Mouse (Mus musculus): ENCODE measurements around the gene Tbca. TPM values are rescaled to one million over a fixed set of nuclear protein-coding genes. Genes with fewer than 3 reads are reported as not detected.

Gene Tbca
- polyA plus RNA-seq, 1 experiment from 2014 or later: 82.7 TPM

GRCm38 (mm10) chr13:94872439-94872838, 83.7 kb downstream of the Tbca start:
- Histone ChIP-seq H3K4me2 (ENCODE audit: low read depth, low read length) (no peak overlapping the region), H3K27me3 (ENCODE audit: control insufficient read depth, insufficient read depth, low read depth, low read length) (peaks cover 95% of the 10 kb centered on the region), H3K9me3 (replicated peaks; ENCODE audit: control insufficient read depth, low read length) (no peaks in the 10 kb centered on the region), H3K36me3 (ENCODE audit: control insufficient read depth, insufficient read depth) (no peaks in the 10 kb centered on the region), H3K4me1 (ENCODE audit: control insufficient read depth, low read depth, low read length) (peaks cover 2% of the 10 kb centered on the region; the same call in 1 of the 2 replicates), H3K4me3 (ENCODE audit: low read depth, low read length) (no peak overlapping the region), H3K9ac (ENCODE audit: low read depth, low read length) (no peak overlapping the region), H3K27ac (ENCODE audit: low read length) (no peak overlapping the region)
- ATAC-seq (ENCODE audit: low read depth): no peak
- WGBS (ENCODE audit: insufficient replicate concordance): under 1% methylated on average over 19 of the region's 19 CpGs

DNA sequence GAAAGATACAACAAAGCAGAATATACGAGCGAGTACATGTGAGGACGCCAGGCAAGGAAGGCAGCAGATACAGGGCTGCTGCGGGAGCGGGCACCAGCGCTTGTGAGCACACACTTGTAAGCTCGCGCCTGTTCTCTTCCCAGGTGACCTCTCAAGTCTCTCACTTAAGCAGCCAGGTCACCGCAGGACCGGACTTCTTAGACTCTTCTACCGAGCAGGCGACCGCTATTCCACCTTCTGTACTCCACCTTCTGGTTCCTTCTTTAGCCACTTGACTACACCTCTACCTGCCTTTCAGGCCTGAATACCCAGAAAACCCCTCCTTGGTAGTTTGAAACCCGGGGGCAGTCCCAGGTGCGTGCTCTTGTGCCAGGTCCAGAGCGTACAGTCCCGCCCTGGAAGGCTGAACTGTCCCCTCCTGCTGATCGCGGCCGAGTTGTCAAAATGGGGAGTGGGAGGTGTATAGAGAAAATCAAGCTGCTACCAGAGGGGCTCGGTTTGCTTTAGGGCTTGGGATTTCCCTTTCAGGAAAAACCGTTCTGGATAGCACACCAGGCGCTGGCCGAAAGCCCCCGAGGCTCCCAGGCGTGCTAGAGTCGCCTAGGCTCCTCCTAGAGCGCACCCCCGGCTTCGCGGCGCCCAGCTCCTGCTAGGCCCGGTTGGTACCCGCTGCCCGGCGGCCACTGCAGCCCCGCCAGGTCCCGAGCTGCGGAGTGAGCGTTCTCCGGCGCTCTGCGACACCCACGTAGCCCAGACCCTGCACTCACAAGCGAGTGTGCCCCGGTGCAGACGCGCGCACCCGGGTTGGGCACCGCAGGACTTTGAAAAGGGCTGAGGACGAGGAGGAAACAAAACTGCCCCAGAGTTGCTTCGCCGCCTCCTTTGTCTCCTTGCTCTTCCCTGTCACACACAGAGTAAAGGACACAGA, 84.7 kb downstream of the Tbca start:
- Histone ChIP-seq H3K27me3 (ENCODE audit: control insufficient read depth, insufficient read depth, low read depth, low read length) (peaks cover 95% of the 10 kb centered on the region), H3K4me1 (ENCODE audit: control insufficient read depth, low read depth, low read length) (peaks cover 2% of the 10 kb centered on the region; the same call in 1 of the 2 replicates), H3K9me3 (replicated peaks; ENCODE audit: control insufficient read depth, low read length) (no peaks in the 10 kb centered on the region), H3K9ac (ENCODE audit: low read depth, low read length) (no peak overlapping the region), H3K27ac (ENCODE audit: low read length) (no peak overlapping the region), H3K4me2 (ENCODE audit: low read depth, low read length) (no peak overlapping the region), H3K4me3 (ENCODE audit: low read depth, low read length) (no peak overlapping the region), H3K36me3 (ENCODE audit: control insufficient read depth, insufficient read depth) (no peaks in the 10 kb centered on the region)
- 1% methylated on average over 54 of the region's 54 CpGs for WGBS (ENCODE audit: insufficient replicate concordance)
- ATAC-seq (ENCODE audit: low read depth): no peak

DNA sequence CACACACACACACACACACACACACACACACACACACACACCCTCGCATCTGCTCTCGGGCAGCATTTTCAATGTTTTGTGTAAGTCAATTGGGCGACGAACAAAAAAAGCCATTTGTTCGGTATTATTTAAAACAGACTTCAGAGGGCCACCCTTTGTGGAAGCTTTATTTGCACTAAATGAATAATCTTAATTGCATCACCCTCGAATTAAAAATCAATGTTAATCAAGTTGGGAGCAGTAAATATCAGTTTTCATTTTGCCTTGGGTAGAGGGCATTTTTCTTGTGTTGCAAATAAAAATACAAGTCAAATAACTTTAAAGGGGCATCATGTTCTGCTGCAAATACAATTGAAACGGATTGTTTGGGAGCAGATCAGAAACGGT, 85.3 kb downstream of the Tbca start:
- no peak overlapping the region for H3K9ac ChIP-seq (ENCODE audit: low read depth, low read length)
- WGBS (ENCODE audit: insufficient replicate concordance): 1% methylated on average over 8 of the region's 8 CpGs
- no peak for ATAC-seq (ENCODE audit: low read depth)
- H3K4me2 ChIP-seq (ENCODE audit: low read depth, low read length): no peak overlapping the region
- no peaks in the 10 kb centered on the region for H3K9me3 ChIP-seq (replicated peaks; ENCODE audit: control insufficient read depth, low read length)
- H3K4me3 ChIP-seq (ENCODE audit: low read depth, low read length): no peak overlapping the region
- peaks cover 88% of the 10 kb centered on the region for H3K27me3 ChIP-seq (ENCODE audit: control insufficient read depth, insufficient read depth, low read depth, low read length)
- no peaks in the 10 kb centered on the region for H3K36me3 ChIP-seq (ENCODE audit: control insufficient read depth, insufficient read depth)
- H3K27ac ChIP-seq (ENCODE audit: low read length): no peak overlapping the region
- H3K4me1 ChIP-seq (ENCODE audit: control insufficient read depth, low read depth, low read length): no peaks in the 10 kb centered on the region; the same call in 1 of the 2 replicates

- Histone ChIP-seq H3K4me3 (ENCODE audit: low read depth, low read length) (no peak overlapping the region), H3K36me3 (ENCODE audit: control insufficient read depth, insufficient read depth) (no peaks in the 10 kb centered on the region), H3K4me2 (ENCODE audit: low read depth, low read length) (no peak overlapping the region), H3K4me1 (ENCODE audit: control insufficient read depth, low read depth, low read length) (no peaks in the 10 kb centered on the region), H3K9me3 (replicated peaks; ENCODE audit: control insufficient read depth, low read length) (no peaks in the 10 kb centered on the region), H3K27ac (ENCODE audit: low read length) (no peak overlapping the region), H3K27me3 (ENCODE audit: control insufficient read depth, insufficient read depth, low read depth, low read length) (peaks cover 81% of the 10 kb centered on the region), H3K9ac (ENCODE audit: low read depth, low read length) (no peak overlapping the region)
- no peak for ATAC-seq (ENCODE audit: low read depth)
- 2% methylated on average over 23 of the region's 23 CpGs for WGBS (ENCODE audit: insufficient replicate concordance)
Measured at GRCm38 (mm10) chr13:94874656-94875395, 86.1 kb downstream of the Tbca start.

DNA sequence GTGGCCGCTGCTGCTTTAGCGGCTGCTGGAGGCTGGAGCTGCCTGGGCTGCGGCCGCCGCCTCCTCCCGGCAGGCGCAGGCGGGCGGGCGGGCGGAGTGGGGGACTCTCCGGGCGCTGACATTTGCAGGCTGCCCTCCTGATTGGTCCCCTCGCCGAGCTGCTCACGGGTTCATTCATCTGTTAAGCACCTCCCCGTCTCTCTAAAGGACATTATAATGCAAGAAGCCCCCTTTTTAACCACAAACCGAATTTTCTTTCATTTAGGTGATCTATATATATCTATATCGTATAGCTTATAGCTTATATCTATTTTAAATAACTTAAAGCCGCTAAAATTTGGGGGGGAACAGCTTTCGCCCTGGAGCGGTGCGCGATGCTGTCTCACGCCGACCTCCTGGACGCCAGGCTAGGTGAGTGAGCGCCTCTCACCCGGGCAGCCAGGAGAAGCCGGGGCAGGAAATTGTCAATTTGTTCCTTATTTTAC, 86.7 kb downstream of the Tbca start, which contains the start of gene Otp:
TSS of gene Otp (plus strand) at position 207 of the 485 bp plus-strand sequence.
- no peaks in the 10 kb centered on the region for H3K36me3 ChIP-seq (ENCODE audit: control insufficient read depth, insufficient read depth)
- no peak within 1 kb of the TSS for H3K27ac ChIP-seq (ENCODE audit: low read length)
- H3K4me3 ChIP-seq (ENCODE audit: low read depth, low read length): no peak within 1 kb of the TSS
- no peak for ATAC-seq (ENCODE audit: low read depth)
- no peak within 1 kb of the TSS for H3K4me2 ChIP-seq (ENCODE audit: low read depth, low read length)
- H3K4me1 ChIP-seq (ENCODE audit: control insufficient read depth, low read depth, low read length): no peaks in the 10 kb centered on the region
- WGBS (ENCODE audit: insufficient replicate concordance): 2% methylated on average over 30 of the region's 30 CpGs
- H3K9ac ChIP-seq (ENCODE audit: low read depth, low read length): no peak within 1 kb of the TSS
- peaks cover 81% of the 10 kb centered on the region for H3K27me3 ChIP-seq (ENCODE audit: control insufficient read depth, insufficient read depth, low read depth, low read length)
- no peaks in the 10 kb centered on the region for H3K9me3 ChIP-seq (replicated peaks; ENCODE audit: control insufficient read depth, low read length)

GRCm38 (mm10) chr13:94876286-94877210, 87.8 kb downstream of the Tbca start:
- Histone ChIP-seq H3K27me3 (ENCODE audit: control insufficient read depth, insufficient read depth, low read depth, low read length) (peaks cover 81% of the 10 kb centered on the region), H3K9ac (ENCODE audit: low read depth, low read length) (no peak overlapping the region), H3K36me3 (ENCODE audit: control insufficient read depth, insufficient read depth) (no peaks in the 10 kb centered on the region), H3K9me3 (replicated peaks; ENCODE audit: control insufficient read depth, low read length) (no peaks in the 10 kb centered on the region), H3K4me2 (ENCODE audit: low read depth, low read length) (no peak overlapping the region), H3K4me1 (ENCODE audit: control insufficient read depth, low read depth, low read length) (no peaks in the 10 kb centered on the region), H3K27ac (ENCODE audit: low read length) (no peak overlapping the region), H3K4me3 (ENCODE audit: low read depth, low read length) (no peak overlapping the region)
- 2% methylated on average over 30 of the region's 30 CpGs for WGBS (ENCODE audit: insufficient replicate concordance)
- no peak for ATAC-seq (ENCODE audit: low read depth)

GRCm38 (mm10) chr13:94877211-94877590, 88.5 kb downstream of the Tbca start:
- Histone ChIP-seq H3K4me3 (ENCODE audit: low read depth, low read length) (no peak overlapping the region), H3K36me3 (ENCODE audit: control insufficient read depth, insufficient read depth) (no peaks in the 10 kb centered on the region), H3K4me2 (ENCODE audit: low read depth, low read length) (no peak overlapping the region), H3K27ac (ENCODE audit: low read length) (no peak overlapping the region), H3K9me3 (replicated peaks; ENCODE audit: control insufficient read depth, low read length) (no peaks in the 10 kb centered on the region), H3K4me1 (ENCODE audit: control insufficient read depth, low read depth, low read length) (no peaks in the 10 kb centered on the region), H3K9ac (ENCODE audit: low read depth, low read length) (no peak overlapping the region), H3K27me3 (ENCODE audit: control insufficient read depth, insufficient read depth, low read depth, low read length) (peaks cover 81% of the 10 kb centered on the region)
- 2% methylated on average over 27 of the region's 27 CpGs for WGBS (ENCODE audit: insufficient replicate concordance)
- ATAC-seq (ENCODE audit: low read depth): no peak

GRCm38 (mm10) chr13:94877991-94878745, 89.5 kb downstream of the Tbca start:
- no peak overlapping the region for H3K9ac ChIP-seq (ENCODE audit: low read depth, low read length)
- H3K9me3 ChIP-seq (replicated peaks; ENCODE audit: control insufficient read depth, low read length): no peaks in the 10 kb centered on the region
- no peaks in the 10 kb centered on the region for H3K36me3 ChIP-seq (ENCODE audit: control insufficient read depth, insufficient read depth)
- no peak overlapping the region for H3K4me2 ChIP-seq (ENCODE audit: low read depth, low read length)
- no peak overlapping the region for H3K27ac ChIP-seq (ENCODE audit: low read length)
- no peak overlapping the region for H3K4me3 ChIP-seq (ENCODE audit: low read depth, low read length)
- WGBS (ENCODE audit: insufficient replicate concordance): 17% methylated on average over 10 of the region's 10 CpGs
- ATAC-seq (ENCODE audit: low read depth): no peak
- H3K27me3 ChIP-seq (ENCODE audit: control insufficient read depth, insufficient read depth, low read depth, low read length): peaks cover 81% of the 10 kb centered on the region
- H3K4me1 ChIP-seq (ENCODE audit: control insufficient read depth, low read depth, low read length): peaks cover 5% of the 10 kb centered on the region; the same call in 1 of the 2 replicates

All from liver, embryonic 16.5 days (tissue).